Mouse (Mus musculus) kidney, postnatal 4 days (tissue): ENCODE data around the gene Zfp335.
"Not testable (repeated sequence)": the region's sequence is repeated elsewhere in the genome, so short reads cannot be mapped to it uniquely, and the experiment has no call there.

Experiments
- DNase-seq, 2 experiments: peaks; one replicate each; pipeline ENCODE4 v3.0.0; 2021; ENCODE audit warnings: mixed read lengths in 2 of 2

The Zfp335 gene

GRCm38 (mm10) chr2:164892696-164893216, 18.8 kb downstream of the Zfp335 start:
- DNase-seq, result no peak

- DNase-seq, result no peak
Measured at GRCm38 (mm10) chr2:164891908-164892695, 19.5 kb downstream of the Zfp335 start.

- DNase-seq, result no peak
Measured at GRCm38 (mm10) chr2:164891056-164891834, 20.3 kb downstream of the Zfp335 start.

- no peak for DNase-seq
Measured at GRCm38 (mm10) chr2:164890411-164891049, 21.0 kb downstream of the Zfp335 start.

- no peak for DNase-seq
Measured at GRCm38 (mm10) chr2:164889960-164890359, 21.6 kb downstream of the Zfp335 start.

- no peak for DNase-seq
Measured at GRCm38 (mm10) chr2:164888996-164889395, 22.6 kb downstream of the Zfp335 start.

GRCm38 (mm10) chr2:164886617-164887016, 24.9 kb downstream of the Zfp335 start:
- DNase-seq, result no peak

- peak; percentile 80 to 83 for DNase-seq
Measured at GRCm38 (mm10) chr2:164885788-164886187, 25.8 kb downstream of the Zfp335 start.

- no peak for DNase-seq
Measured at GRCm38 (mm10) chr2:164882619-164883018, 28.9 kb downstream of the Zfp335 start.

GRCm38 (mm10) chr2:164879568-164880277, 31.8 kb downstream of the Zfp335 start:
- DNase-seq, result peak; percentile 95 to 96

- peak; percentile 94 to 96 for DNase-seq
Measured at GRCm38 (mm10) chr2:164879228-164879567, 32.4 kb downstream of the Zfp335 start, which contains the start of gene Pcif1. Gene Pcif1 (plus strand): TSS chr2:164879304.

GRCm38 (mm10) chr2:164878509-164879227, 32.9 kb downstream of the Zfp335 start:
- peak; percentile 72 to 82 for DNase-seq

GRCm38 (mm10) chr2:164877376-164878215, 34.0 kb downstream of the Zfp335 start:
- not testable (repeated sequence) for DNase-seq

GRCm38 (mm10) chr2:164875648-164876047, 35.9 kb downstream of the Zfp335 start:
- not testable (repeated sequence) for DNase-seq

- peak in 1 of 2 experiments; percentile 55 for DNase-seq
Measured at GRCm38 (mm10) chr2:164874239-164874769, 37.3 kb downstream of the Zfp335 start.

GRCm38 (mm10) chr2:164873621-164874020, 37.9 kb downstream of the Zfp335 start:
- DNase-seq, result no peak

GRCm38 (mm10) chr2:164871602-164872303, 39.8 kb downstream of the Zfp335 start:
- DNase-seq, result no peak

GRCm38 (mm10) chr2:164868491-164868890, 43.1 kb downstream of the Zfp335 start:
- no peak for DNase-seq

- peak in 1 of 2 experiments; percentile 53 for DNase-seq
Measured at GRCm38 (mm10) chr2:164867566-164867965, 44.0 kb downstream of the Zfp335 start.
